In genomic region chr1:183296465-183296864, GRCm38 (mm10) we compare ENCODE assay signal across 8 mouse cellular contexts. TPM values are rescaled to one million over a fixed set of nuclear protein-coding genes. Genes with fewer than 3 reads are reported as not detected.
DNase-seq lines count a peak whose midpoint lies in the region; ATAC-seq and TF ChIP-seq lines count a peak whose summit lies in the region.

Aida (plus strand) TSS chr1:183296590.

- peak within 1 kb of the TSS; percentile 55 for H3K4me2 ChIP-seq in embryonic facial prominence, embryonic 14.5 days (ENCODE audit: low read depth, low read length)
- peak within 1 kb of the TSS; percentile 69 for H3K4me2 ChIP-seq in heart, embryonic 13.5 days
- H3K4me2 ChIP-seq in liver, postnatal 0 days (ENCODE audit: low read depth, low read length): peak within 1 kb of the TSS; percentile 71
- H3K4me2 ChIP-seq in neural tube, embryonic 14.5 days (ENCODE audit: low read depth, low read length): peak within 1 kb of the TSS; percentile 51

- H3K4me3 ChIP-seq in C2C12 (ENCODE audit: insufficient read depth, poor library complexity, severe bottlenecking): peak within 1 kb of the TSS; percentile 45
- H3K4me3 ChIP-seq in embryonic facial prominence, embryonic 14.5 days (ENCODE audit: low read depth, low read length): peak within 1 kb of the TSS; percentile 52
- H3K4me3 ChIP-seq in heart, embryonic 13.5 days: peak within 1 kb of the TSS; percentile 58
- peak within 1 kb of the TSS; percentile 62 for H3K4me3 ChIP-seq in liver, postnatal 0 days (ENCODE audit: low read depth, low read length)
- H3K4me3 ChIP-seq in neural tube, embryonic 14.5 days (ENCODE audit: low read depth, low read length): peak within 1 kb of the TSS; percentile 44

- no peak for TF ChIP-seq EP300 in liver, postnatal 0 days (IDR thresholded peaks at IDR 0.05; ENCODE audit: low read depth)

- peaks cover 55% of the 10 kb centered on the region for H3K79me2 ChIP-seq in C2C12 (ENCODE audit: control insufficient read depth, insufficient read depth)

- 0 out of 2 replicates have a peak, but pooled peaks have one; percentile 10 for ATAC-seq in embryonic facial prominence, embryonic 14.5 days (ENCODE audit: low read depth)
- ATAC-seq in heart, embryonic 13.5 days (ENCODE audit: extremely low read depth, insufficient number of reproducible peaks, low FRiP score, low TSS enrichment): no peak
- ATAC-seq in liver, postnatal 0 days: peak; percentile 33
- peak; percentile 29 for ATAC-seq in neural tube, embryonic 14.5 days (ENCODE audit: low read depth)

- H3K79me3 ChIP-seq in C2C12 (ENCODE audit: low read depth): peaks cover 27% of the 10 kb centered on the region

- DNase-seq in R1 (ENCODE audit: low read depth, low spot score): peak; percentile 70
- peak; percentile 22 for DNase-seq in embryonic facial prominence, embryonic 14.5 days (ENCODE audit: low spot score)
- no peak for DNase-seq in large intestine, adult 2 months (ENCODE audit: low read depth, low spot score)
- DNase-seq in liver, postnatal 0 days: peak; percentile 68
- DNase-seq in adipocyte (ENCODE audit: low spot score): no peak

- WGBS in embryonic facial prominence, embryonic 14.5 days: 0% methylated on average over 25 of the region's 26 CpGs
- WGBS in heart, embryonic 13.5 days: under 1% methylated on average over 26 of the region's 26 CpGs
- WGBS in large intestine, adult 2 months: under 1% methylated on average over 26 of the region's 26 CpGs
- WGBS in liver, postnatal 0 days (ENCODE audit: insufficient replicate concordance): 1% methylated on average over 26 of the region's 26 CpGs
- WGBS in neural tube, embryonic 14.5 days: under 1% methylated on average over 26 of the region's 26 CpGs

- peaks cover 24% of the 10 kb centered on the region for H3K36me3 ChIP-seq in C2C12 (ENCODE audit: control insufficient read depth, insufficient read depth)
- peaks cover 18% of the 10 kb centered on the region for H3K36me3 ChIP-seq in embryonic facial prominence, embryonic 14.5 days (ENCODE audit: control insufficient read depth, insufficient read depth, low read length)
- H3K36me3 ChIP-seq in heart, embryonic 13.5 days: peaks cover 26% of the 10 kb centered on the region
- H3K36me3 ChIP-seq in liver, postnatal 0 days (replicated peaks; ENCODE audit: insufficient read depth, low read length): peaks cover 16% of the 10 kb centered on the region
- H3K36me3 ChIP-seq in neural tube, embryonic 14.5 days (ENCODE audit: control insufficient read depth, insufficient read depth, low read length): peaks cover 17% of the 10 kb centered on the region

- H3K9ac ChIP-seq in embryonic facial prominence, embryonic 14.5 days (ENCODE audit: low read depth, low read length): peak within 1 kb of the TSS; percentile 66
- H3K9ac ChIP-seq in heart, embryonic 13.5 days: peak within 1 kb of the TSS; percentile 79
- peak within 1 kb of the TSS; percentile 67 for H3K9ac ChIP-seq in liver, postnatal 0 days (replicated peaks)
- H3K9ac ChIP-seq in neural tube, embryonic 14.5 days (replicated peaks; ENCODE audit: low read depth, low read length): peak within 1 kb of the TSS; percentile 43

- peak within 1 kb of the TSS; percentile 96 for H3ac ChIP-seq in C2C12 (ENCODE audit: control insufficient read depth, insufficient read length, low read depth)

- peak within 1 kb of the TSS; percentile 61 for H3K27ac ChIP-seq in embryonic facial prominence, embryonic 14.5 days (replicated peaks; ENCODE audit: low read depth, low read length)
- H3K27ac ChIP-seq in heart, embryonic 13.5 days (replicated peaks): peak within 1 kb of the TSS; percentile 66
- H3K27ac ChIP-seq in liver, postnatal 0 days (ENCODE audit: low read depth): peak within 1 kb of the TSS; percentile 72
- H3K27ac ChIP-seq in neural tube, embryonic 14.5 days (ENCODE audit: low read depth, low read length): peak within 1 kb of the TSS; percentile 65

- TF ChIP-seq CTCF in C2C12 (IDR thresholded peaks at IDR 0.05; ENCODE audit: control insufficient read depth, insufficient read depth, insufficient read length): no peak
- TF ChIP-seq CTCF in liver, postnatal 0 days (IDR thresholded peaks at IDR 0.05; ENCODE audit: low read depth): peak; percentile 11; the same call in 1 of the 2 replicates

- no peaks in the 10 kb centered on the region for H3K27me3 ChIP-seq in C2C12 (ENCODE audit: control insufficient read depth, insufficient read depth, insufficient read length)
- H3K27me3 ChIP-seq in embryonic facial prominence, embryonic 14.5 days (replicated peaks; ENCODE audit: control insufficient read depth, insufficient read depth, low read length): no peaks in the 10 kb centered on the region
- H3K27me3 ChIP-seq in heart, embryonic 13.5 days (replicated peaks): no peaks in the 10 kb centered on the region
- no peaks in the 10 kb centered on the region for H3K27me3 ChIP-seq in liver, postnatal 0 days (ENCODE audit: insufficient read depth, low read length)
- H3K27me3 ChIP-seq in neural tube, embryonic 14.5 days (ENCODE audit: control insufficient read depth, insufficient read depth, low read length): no peaks in the 10 kb centered on the region

- H3K4me1 ChIP-seq in embryonic facial prominence, embryonic 14.5 days (ENCODE audit: control insufficient read depth, insufficient read depth, low read length): no peaks in the 10 kb centered on the region
- H3K4me1 ChIP-seq in heart, embryonic 13.5 days: peaks cover 5% of the 10 kb centered on the region; the same call in 1 of the 2 replicates
- no peaks in the 10 kb centered on the region for H3K4me1 ChIP-seq in liver, postnatal 0 days (ENCODE audit: insufficient read depth)
- H3K4me1 ChIP-seq in neural tube, embryonic 14.5 days (ENCODE audit: control insufficient read depth, insufficient read depth, low read length): no peaks in the 10 kb centered on the region

- H3K9me3 ChIP-seq in embryonic facial prominence, embryonic 14.5 days (ENCODE audit: control insufficient read depth, low read length): no peaks in the 10 kb centered on the region
- no peaks in the 10 kb centered on the region for H3K9me3 ChIP-seq in heart, embryonic 13.5 days
- no peaks in the 10 kb centered on the region for H3K9me3 ChIP-seq in liver, postnatal 0 days (ENCODE audit: low read length)
- H3K9me3 ChIP-seq in neural tube, embryonic 14.5 days (ENCODE audit: control insufficient read depth, low read length): no peaks in the 10 kb centered on the region

TF ChIP-seq in C2C12, 6 proteins besides CTCF, POLR2A, EP300 and RAD21:
- TF ChIP-seq MAX (IDR thresholded peaks at IDR 0.05) (no peak), USF1 (IDR thresholded peaks at IDR 0.05; ENCODE audit: low read depth) (no peak), CEBPB (IDR thresholded peaks at IDR 0.05; ENCODE audit: low read depth) (no peak), MYOD1 (IDR thresholded peaks at IDR 0.05; ENCODE audit: control insufficient read depth, insufficient read length, low read depth) (no peak), FOSL1 (IDR thresholded peaks at IDR 0.05; ENCODE audit: insufficient read depth, low read length, poor library complexity, severe bottlenecking) (no peak), MYOG (IDR thresholded peaks at IDR 0.05; ENCODE audit: control insufficient read depth, extremely low read depth, insufficient read length) (no peak)

RNA-seq across cellular contexts. Expression of gene Aida, which starts in this region (rescaled TPM):
- polyA plus RNA-seq in C2C12 (2012; fragmentation: generic; extraction: Trizol): 46.5 TPM
- polyA plus RNA-seq in embryonic facial prominence, embryonic 14.5 days (2014; fragmentation: Nextera tagmentation; extraction: Ambion mirVana): 35.5 and 40.8 TPM in 2 replicates
- polyA plus RNA-seq in heart, embryonic 13.5 days (2015; fragmentation: Nextera tagmentation; extraction: Ambion mirVana): 28.3 and 29.3 TPM in 2 replicates
- polyA plus RNA-seq in large intestine, adult 2 months (2012; rRNA removed): 12.3 and 14.2 TPM in 2 replicates
- polyA plus RNA-seq in liver, postnatal 0 days (2015; fragmentation: Nextera tagmentation; extraction: Ambion mirVana): 11.8 and 12.6 TPM in 2 replicates
- 29.0 and 29.2 TPM in 2 replicates for polyA plus RNA-seq in neural tube, embryonic 14.5 days (2014; fragmentation: Nextera tagmentation; extraction: Ambion mirVana)

Comparison
In these comparisons a context has a peak if more than half of its experiments do, and no peak if none do; other contexts are left out.
1. DNase-seq: peak in R1 (single experiment), embryonic facial prominence, embryonic 14.5 days (single experiment) and liver, postnatal 0 days (single experiment); none in large intestine, adult 2 months (single experiment) and adipocyte (single experiment).
2. Peak in every context shown above with its lines, with median percentiles within 50 percentile points of each other: H3K4me3 ChIP-seq, H3K27ac ChIP-seq, H3K4me2 ChIP-seq and H3K9ac ChIP-seq.